Mouse (Mus musculus) myocyte (in vitro differentiated cells): Measurements from ENCODE around the gene Anxa1. TPM values are rescaled to one million over a fixed set of nuclear protein-coding genes. Genes with fewer than 3 reads are reported as not detected.

Source experiments
- H3K27me3 ChIP-seq: one replicate; pipeline ENCODE4 v1.6.1; 2011; ENCODE audit not compliant: control insufficient read depth, insufficient read depth, insufficient read length
- H3K36me3 ChIP-seq: one replicate; pipeline ENCODE4 v1.6.1; 2011; ENCODE audit not compliant: control insufficient read depth, insufficient read depth
- H3K4me2 ChIP-seq: one replicate; pipeline ENCODE4 v1.6.1; 2011; ENCODE audit warnings: low read depth, control low read depth
- H3K4me3 ChIP-seq: one replicate; pipeline ENCODE4 v1.5.1; 2011; ENCODE audit warnings: mild to moderate bottlenecking, control low read depth, moderate library complexity
- H3K79me2 ChIP-seq: one replicate; pipeline ENCODE4 v1.6.1; 2011; ENCODE audit not compliant: control insufficient read depth, insufficient read depth
- H3ac ChIP-seq: one replicate; pipeline ENCODE4 v1.6.1; 2011; ENCODE audit not compliant: control insufficient read depth, insufficient read length
- CEBPB ChIP-seq: IDR thresholded peaks from 2 replicates; pipeline ENCODE4 v1.6.1; 2011; ENCODE audit warnings: mild to moderate bottlenecking, moderate library complexity; ENCODE audit not compliant: poor library complexity, insufficient read depth, severe bottlenecking
- E2F4 ChIP-seq: IDR thresholded peaks from one replicate; pipeline ENCODE4 v1.6.1; 2011; ENCODE audit warnings: mild to moderate bottlenecking, control low read depth, moderate library complexity; ENCODE audit not compliant: insufficient read depth
- MAX ChIP-seq: IDR thresholded peaks from one replicate; pipeline ENCODE4 v1.6.1; 2011; ENCODE audit warnings: low read depth, mild to moderate bottlenecking, control low read depth
- MYOD1 ChIP-seq, 3 experiments: IDR thresholded peaks; one replicate each; pipeline ENCODE4 v1.6.1; 2011; ENCODE audit warnings: control low read depth in 2 of 3, low read depth in 2 of 3, mild to moderate bottlenecking in 2 of 3, moderate library complexity in 1 of 3; ENCODE audit not compliant: insufficient read length in 2 of 3, control insufficient read depth in 1 of 3
- MYOG ChIP-seq, 3 experiments: IDR thresholded peaks; one replicate each; pipeline ENCODE4 v1.6.1; 2011; ENCODE audit warnings: control low read depth in 2 of 3, low read depth in 2 of 3, mild to moderate bottlenecking in 2 of 3; ENCODE audit not compliant: insufficient read length in 2 of 3, control insufficient read depth in 1 of 3, insufficient read depth in 1 of 3
- POLR2A ChIP-seq: IDR thresholded peaks from one replicate; pipeline ENCODE4 v1.6.1; 2011; ENCODE audit warnings: low read depth, mild to moderate bottlenecking, control low read depth, moderate library complexity; ENCODE audit not compliant: insufficient read length
- POLR2AphosphoS2 ChIP-seq: IDR thresholded peaks from one replicate; pipeline ENCODE4 v1.6.1; 2011; ENCODE audit warnings: low read depth, control low read depth; ENCODE audit not compliant: insufficient read length
- REST ChIP-seq: IDR thresholded peaks from one replicate; pipeline ENCODE4 v1.6.1; 2011; ENCODE audit warnings: mild to moderate bottlenecking, control low read depth, moderate library complexity; ENCODE audit not compliant: insufficient read depth, insufficient read length
- SRF ChIP-seq: IDR thresholded peaks from one replicate; pipeline ENCODE4 v1.6.1; 2011; ENCODE audit warnings: low read depth; ENCODE audit not compliant: control insufficient read depth, insufficient read length
- TCF12 ChIP-seq: IDR thresholded peaks from one replicate; pipeline ENCODE4 v1.6.1; 2011; ENCODE audit warnings: mild to moderate bottlenecking, control low read depth; ENCODE audit not compliant: poor library complexity, insufficient read depth, severe bottlenecking
- TCF3 ChIP-seq: IDR thresholded peaks from one replicate; pipeline ENCODE4 v1.6.1; 2011; ENCODE audit warnings: low read depth, control low read depth; ENCODE audit not compliant: insufficient read length
- USF1 ChIP-seq: IDR thresholded peaks from one replicate; pipeline ENCODE4 v1.6.1; 2011; ENCODE audit warnings: low read depth, mild to moderate bottlenecking, control low read depth, moderate library complexity
- polyA plus RNA-seq: library from polyadenylated mRNA; unstranded; fragments of >200 nt; fragmentation: generic; extraction: Trizol; gene quantifications from one replicate; pipeline ENCODE4 v1.2.1, GENCODE M21; 2012; ENCODE audit warnings: missing spikeins

The Anxa1 gene
- polyA plus RNA-seq, 1 experiment: 139 TPM

- Histone ChIP-seq H3K36me3 (peaks cover 25% of the 10 kb centered on the region), H3K27me3 (no peaks in the 10 kb centered on the region), H3K79me2 (peaks cover 52% of the 10 kb centered on the region), H3K4me3 (no peak overlapping the region), H3ac (no peak overlapping the region), H3K4me2 (peak overlapping the region; percentile 0)
- no peak for TF ChIP-seq MYOD1 (IDR thresholded peaks at IDR 0.05; ENCODE audit: control insufficient read depth in 1 of 3, insufficient read length in 2 of 3, low read depth in 2 of 3)
- TF ChIP-seq SRF: no peak
- TF ChIP-seq POLR2AphosphoS2: no peak
- TF ChIP-seq REST: no peak
- TF ChIP-seq MAX: no peak
- TF ChIP-seq USF1: no peak
- no peak for TF ChIP-seq MYOG (IDR thresholded peaks at IDR 0.05; ENCODE audit: control insufficient read depth in 1 of 3, insufficient read depth in 1 of 3, insufficient read length in 2 of 3, low read depth in 2 of 3)
- no peak for TF ChIP-seq TCF12
- TF ChIP-seq TCF3: no peak
- TF ChIP-seq E2F4: no peak
- no peak for TF ChIP-seq POLR2A
These were observed 4.4 kb downstream of the Anxa1 start for GRCm38 (mm10) chr19:20386296-20386695.

- Histone ChIP-seq H3K79me2 (peaks cover 52% of the 10 kb centered on the region), H3K36me3 (peaks cover 25% of the 10 kb centered on the region), H3K4me3 (no peak overlapping the region), H3K27me3 (no peaks in the 10 kb centered on the region), H3ac (no peak overlapping the region), H3K4me2 (peak overlapping the region; percentile 0)
- TF ChIP-seq MYOG (IDR thresholded peaks at IDR 0.05; ENCODE audit: control insufficient read depth in 1 of 3, insufficient read depth in 1 of 3, insufficient read length in 2 of 3, low read depth in 2 of 3) (no peak), POLR2AphosphoS2 (no peak), REST (no peak), POLR2A (no peak), SRF (no peak), TCF12 (no peak), MYOD1 (IDR thresholded peaks at IDR 0.05; ENCODE audit: control insufficient read depth in 1 of 3, insufficient read length in 2 of 3, low read depth in 2 of 3) (no peak), TCF3 (no peak), CEBPB (no peak), E2F4 (no peak)
These were observed 5.1 kb downstream of the Anxa1 start for GRCm38 (mm10) chr19:20385645-20386044.

- Histone ChIP-seq H3K27me3 (no peaks in the 10 kb centered on the region), H3ac (no peak overlapping the region), H3K36me3 (peaks cover 61% of the 10 kb centered on the region), H3K79me2 (peaks cover 11% of the 10 kb centered on the region), H3K4me2 (no peak overlapping the region), H3K4me3 (no peak overlapping the region)
- TF ChIP-seq MYOD1 (IDR thresholded peaks at IDR 0.05; ENCODE audit: control insufficient read depth in 1 of 3, insufficient read length in 2 of 3, low read depth in 2 of 3) (no peak), CEBPB (no peak), MAX (no peak), USF1 (no peak), SRF (no peak)
These were observed 9.5 kb downstream of the Anxa1 start for GRCm38 (mm10) chr19:20381207-20381752.

DNA sequence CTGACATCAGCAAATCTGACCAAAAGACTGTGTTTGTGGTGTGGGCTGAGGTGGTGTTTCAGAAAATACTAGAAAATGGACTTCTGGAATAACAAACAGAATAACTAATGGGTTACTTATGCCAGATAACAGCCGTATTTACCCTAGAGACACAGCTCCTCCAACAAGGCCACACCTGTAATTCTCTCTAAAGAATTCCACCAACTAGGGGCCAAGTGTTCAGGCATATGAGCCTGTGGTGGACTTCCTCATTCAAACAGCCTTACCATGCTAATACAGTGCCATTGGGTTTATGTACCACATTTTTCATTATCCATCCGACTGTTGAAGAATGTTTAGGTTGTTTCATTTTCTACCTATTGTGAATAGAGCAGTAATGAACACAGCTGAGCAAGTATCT is 20.6 kb downstream of the Anxa1 start:
- Histone ChIP-seq H3K36me3 (peaks cover 21% of the 10 kb centered on the region), H3K79me2 (no peaks in the 10 kb centered on the region), H3K4me3 (no peak overlapping the region), H3K27me3 (no peaks in the 10 kb centered on the region), H3K4me2 (no peak overlapping the region), H3ac (no peak overlapping the region)
- no peak for TF ChIP-seq MYOG (IDR thresholded peaks at IDR 0.05; ENCODE audit: control insufficient read depth in 1 of 3, insufficient read depth in 1 of 3, insufficient read length in 2 of 3, low read depth in 2 of 3)
- TF ChIP-seq TCF3: no peak
- TF ChIP-seq REST: no peak
- no peak for TF ChIP-seq POLR2AphosphoS2
- TF ChIP-seq TCF12: no peak
- no peak for TF ChIP-seq POLR2A
- TF ChIP-seq MYOD1 (IDR thresholded peaks at IDR 0.05; ENCODE audit: control insufficient read depth in 1 of 3, insufficient read length in 2 of 3, low read depth in 2 of 3): no peak
- no peak for TF ChIP-seq E2F4
- TF ChIP-seq CEBPB: no peak
- TF ChIP-seq SRF: no peak
- no peak for TF ChIP-seq USF1
- no peak for TF ChIP-seq MAX

DNA sequence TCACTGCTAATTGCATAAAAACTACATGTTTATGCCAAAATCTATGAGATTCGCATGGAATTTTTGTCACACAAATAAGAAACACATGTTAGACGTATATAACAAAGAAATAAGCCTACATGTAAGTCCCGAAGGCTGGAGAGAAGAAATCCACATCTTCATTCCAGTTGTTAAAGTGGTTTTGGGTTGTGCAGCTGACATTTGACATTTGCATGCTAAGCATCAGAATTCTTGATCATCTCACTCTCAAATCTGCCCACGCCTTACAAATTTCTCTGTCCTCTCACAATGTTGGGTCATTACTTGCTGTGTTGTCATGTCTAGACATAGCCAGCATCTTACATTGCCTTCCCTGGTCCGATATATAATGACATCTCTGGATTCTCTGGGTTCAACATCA is 24.2 kb downstream of the Anxa1 start:
- Histone ChIP-seq H3K36me3 (no peaks in the 10 kb centered on the region), H3K4me2 (no peak overlapping the region), H3K79me2 (no peaks in the 10 kb centered on the region), H3K4me3 (no peak overlapping the region), H3K27me3 (peaks cover under 1% of the 10 kb centered on the region), H3ac (no peak overlapping the region)
- no peak for TF ChIP-seq REST
- TF ChIP-seq SRF: no peak
- TF ChIP-seq POLR2AphosphoS2: no peak
- TF ChIP-seq E2F4: no peak
- no peak for TF ChIP-seq MAX
- no peak for TF ChIP-seq POLR2A
- TF ChIP-seq MYOD1 (IDR thresholded peaks at IDR 0.05; ENCODE audit: control insufficient read depth in 1 of 3, insufficient read length in 2 of 3, low read depth in 2 of 3): no peak
- TF ChIP-seq TCF12: no peak
- no peak for TF ChIP-seq TCF3
- TF ChIP-seq MYOG (IDR thresholded peaks at IDR 0.05; ENCODE audit: control insufficient read depth in 1 of 3, insufficient read depth in 1 of 3, insufficient read length in 2 of 3, low read depth in 2 of 3): no peak
- no peak for TF ChIP-seq CEBPB
- TF ChIP-seq USF1: no peak
